Mouse (Mus musculus) limb, embryonic 11.5 days (tissue): Measurements from ENCODE around the gene Taf1. TPM values are rescaled to one million over a fixed set of nuclear protein-coding genes. Genes with fewer than 3 reads are reported as not detected.
A peak's percentile ranks its signal among the peaks of the same experiment; 100 is the strongest.

Experiments used
- ATAC-seq: fragments of 200-750 bp; cut with Nextera tagmentation; 2 replicates; pipeline ENCODE4 v1.8.0; 2017; ENCODE audit warnings: low read depth; ENCODE audit not compliant: insufficient number of reproducible peaks, low FRiP score, low TSS enrichment
- DNase-seq: peaks from one replicate; pipeline ENCODE4 v3.0.0-alpha.2; 2015; ENCODE audit warnings: low spot score
- H3K27ac ChIP-seq: fragments of 300-500 bp; sonication (generic); replicated peaks from 2 replicates; pipeline ENCODE4 v1.5.1; 2014; ENCODE audit warnings: low read depth, mild to moderate bottlenecking, low read length
- H3K27me3 ChIP-seq: fragments of 300-500 bp; sonication (generic); 2 replicates; pipeline ENCODE4 v1.6.1; 2014; ENCODE audit warnings: mild to moderate bottlenecking, low read length, mixed read lengths; ENCODE audit not compliant: control insufficient read depth, insufficient read depth
- H3K36me3 ChIP-seq: fragments of 300-500 bp; sonication (generic); 2 replicates; pipeline ENCODE4 v1.6.1; 2014; ENCODE audit warnings: mild to moderate bottlenecking, low read length, moderate library complexity, mixed read lengths; ENCODE audit not compliant: control insufficient read depth, insufficient read depth
- H3K4me1 ChIP-seq: fragments of 300-500 bp; sonication (generic); 2 replicates; pipeline ENCODE4 v1.6.1; 2014; ENCODE audit warnings: low read length, mixed read lengths; ENCODE audit not compliant: control insufficient read depth, insufficient read depth
- H3K4me2 ChIP-seq: fragments of 300-500 bp; sonication (generic); 2 replicates; pipeline ENCODE4 v1.6.1; 2014; ENCODE audit warnings: low read depth, mild to moderate bottlenecking, moderate library complexity; ENCODE audit not compliant: severe bottlenecking
- H3K4me3 ChIP-seq: fragments of 300-500 bp; sonication (generic); 2 replicates; pipeline ENCODE4 v1.5.1; 2014; ENCODE audit warnings: low read depth, low read length
- H3K9ac ChIP-seq: fragments of 300-500 bp; sonication (generic); 2 replicates; pipeline ENCODE4 v1.6.1; 2014; ENCODE audit warnings: mild to moderate bottlenecking, low read length
- H3K9me3 ChIP-seq: fragments of 300-500 bp; sonication (generic); 2 replicates; pipeline ENCODE4 v1.6.1; 2016; ENCODE audit warnings: low read length; ENCODE audit not compliant: control insufficient read depth
- WGBS: fragments of 180-500 bp; shearing (Covaris S2); extraction: QIAGEN DNeasy Blood & Tissue Kit; methylation state at CpG from one replicate; pipeline ENCODE4 v1.1.7; 2014; 5-methylcytosine and 5-hydroxymethylcytosine counted together
- polyA plus RNA-seq: library from polyadenylated mRNA; unstranded; fragments of >200 nt; fragmentation: Nextera tagmentation; extraction: Ambion mirVana; gene quantifications from 2 replicates; pipeline ENCODE4 v1.2.1, GENCODE M21; 2014

Taf1 gene
- polyA plus RNA-seq, 1 experiment from 2014 or later, result 21.3 TPM

DNA sequence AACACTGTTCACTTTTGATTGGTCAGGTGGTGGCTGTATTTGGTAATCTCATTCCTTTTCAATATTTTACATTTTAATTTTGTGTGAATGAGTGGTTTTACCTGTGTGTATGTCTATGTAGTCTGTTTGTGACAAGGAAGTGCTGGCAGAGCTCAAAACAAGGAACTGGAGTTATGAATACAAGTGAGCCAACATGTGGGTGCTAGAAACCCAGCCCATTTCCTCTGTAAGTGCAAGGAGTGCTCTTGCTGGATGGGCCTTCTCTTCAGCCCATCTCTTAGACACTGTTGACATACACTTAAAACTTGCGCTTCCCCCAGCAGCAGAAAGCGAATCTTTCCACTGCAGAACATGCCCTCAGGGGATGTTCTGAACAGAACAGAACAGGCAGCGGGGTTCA is 83.6 kb downstream of the Taf1 start:
- 95% methylated on average over 3 of the region's 3 CpGs for WGBS
- no peaks in the 10 kb centered on the region for H3K9me3 ChIP-seq
- H3K9ac ChIP-seq, result no peak overlapping the region
- no peak for DNase-seq
- no peaks in the 10 kb centered on the region for H3K36me3 ChIP-seq
- H3K4me2 ChIP-seq, result no peak overlapping the region
- H3K27me3 ChIP-seq, result no peaks in the 10 kb centered on the region
- H3K4me1 ChIP-seq, result no peaks in the 10 kb centered on the region
- no peak overlapping the region for H3K27ac ChIP-seq
- no peak for ATAC-seq
- H3K4me3 ChIP-seq, result no peak overlapping the region

DNA sequence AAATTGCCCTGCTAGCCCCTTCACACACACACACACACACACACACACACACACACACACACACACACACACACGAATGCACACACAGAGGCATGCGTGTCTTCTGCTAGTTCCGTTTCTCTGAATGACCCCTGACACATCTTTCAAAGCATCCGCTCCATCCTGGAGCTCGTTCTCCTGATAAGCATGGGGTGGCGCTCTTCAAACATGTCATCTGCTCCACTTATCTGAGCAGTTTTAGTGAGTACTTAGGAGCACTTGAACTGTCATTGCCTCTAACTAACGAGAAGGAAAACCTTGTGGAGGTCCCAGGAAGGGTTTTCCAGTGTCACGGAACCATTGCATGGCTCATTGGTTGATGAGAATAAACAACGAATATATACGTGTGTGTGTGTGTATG is 85.4 kb downstream of the Taf1 start:
- Histone ChIP-seq H3K9me3 (no peaks in the 10 kb centered on the region), H3K4me3 (no peak overlapping the region), H3K9ac (no peak overlapping the region), H3K4me1 (no peaks in the 10 kb centered on the region), H3K4me2 (no peak overlapping the region), H3K36me3 (no peaks in the 10 kb centered on the region), H3K27ac (no peak overlapping the region), H3K27me3 (no peaks in the 10 kb centered on the region)
- no peak for DNase-seq
- WGBS, result 81% methylated on average over 10 of the region's 10 CpGs
- no peak for ATAC-seq

DNA sequence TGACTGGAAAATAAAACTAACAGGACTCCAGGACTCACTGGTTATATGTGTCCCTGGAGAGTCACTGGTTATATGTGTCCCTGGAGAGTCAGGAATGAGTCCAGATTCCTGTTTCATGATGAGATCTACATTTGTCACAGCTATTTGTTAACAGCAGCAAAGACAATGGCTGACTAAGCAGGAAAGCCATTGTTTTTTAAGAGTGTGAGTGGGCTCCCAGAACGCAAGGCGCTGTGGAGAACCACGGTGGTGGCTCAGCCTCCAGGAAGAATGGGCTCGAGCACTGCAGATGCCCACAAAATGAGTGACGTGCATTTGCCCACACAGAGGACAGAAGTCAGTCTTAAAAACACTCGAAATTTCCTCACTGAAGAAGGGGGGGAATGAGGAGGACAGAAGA is 87.8 kb downstream of the Taf1 start:
- no peaks in the 10 kb centered on the region for H3K36me3 ChIP-seq
- no peaks in the 10 kb centered on the region for H3K4me1 ChIP-seq
- no peak overlapping the region for H3K4me2 ChIP-seq
- no peaks in the 10 kb centered on the region for H3K9me3 ChIP-seq
- no peak overlapping the region for H3K4me3 ChIP-seq
- no peak for DNase-seq
- H3K9ac ChIP-seq, result no peak overlapping the region
- no peak overlapping the region for H3K27ac ChIP-seq
- 72% methylated on average over 6 of the region's 6 CpGs for WGBS
- ATAC-seq, result no peak
- no peaks in the 10 kb centered on the region for H3K27me3 ChIP-seq

DNA sequence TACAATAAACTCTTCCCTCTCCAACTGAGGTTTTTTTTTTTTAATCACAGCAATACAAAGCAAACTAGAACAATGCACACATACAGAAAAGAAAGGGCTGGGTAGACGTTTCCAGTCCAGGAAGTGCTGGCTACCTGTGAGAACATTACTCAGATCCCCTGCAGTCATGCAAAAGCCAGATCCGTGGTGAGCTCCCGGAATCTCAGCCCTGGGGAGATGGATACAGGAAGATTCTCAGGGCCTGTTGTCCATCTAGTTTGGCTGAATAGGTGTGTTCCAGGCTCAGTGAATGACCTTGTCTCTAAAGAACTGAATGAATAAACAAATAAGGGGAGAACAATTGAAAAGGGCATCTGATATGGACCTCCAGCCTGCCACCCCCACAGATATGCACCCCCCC is 90.0 kb downstream of the Taf1 start:
- H3K4me2 ChIP-seq, result no peak overlapping the region
- H3K4me1 ChIP-seq, result no peaks in the 10 kb centered on the region
- 63% methylated on average over 3 of the region's 3 CpGs for WGBS
- DNase-seq (no peak), ATAC-seq (no peak)
- H3K9me3 ChIP-seq, result no peaks in the 10 kb centered on the region
- no peak overlapping the region for H3K4me3 ChIP-seq
- no peak overlapping the region for H3K27ac ChIP-seq
- no peak overlapping the region for H3K9ac ChIP-seq
- no peaks in the 10 kb centered on the region for H3K36me3 ChIP-seq
- H3K27me3 ChIP-seq, result no peaks in the 10 kb centered on the region

DNA sequence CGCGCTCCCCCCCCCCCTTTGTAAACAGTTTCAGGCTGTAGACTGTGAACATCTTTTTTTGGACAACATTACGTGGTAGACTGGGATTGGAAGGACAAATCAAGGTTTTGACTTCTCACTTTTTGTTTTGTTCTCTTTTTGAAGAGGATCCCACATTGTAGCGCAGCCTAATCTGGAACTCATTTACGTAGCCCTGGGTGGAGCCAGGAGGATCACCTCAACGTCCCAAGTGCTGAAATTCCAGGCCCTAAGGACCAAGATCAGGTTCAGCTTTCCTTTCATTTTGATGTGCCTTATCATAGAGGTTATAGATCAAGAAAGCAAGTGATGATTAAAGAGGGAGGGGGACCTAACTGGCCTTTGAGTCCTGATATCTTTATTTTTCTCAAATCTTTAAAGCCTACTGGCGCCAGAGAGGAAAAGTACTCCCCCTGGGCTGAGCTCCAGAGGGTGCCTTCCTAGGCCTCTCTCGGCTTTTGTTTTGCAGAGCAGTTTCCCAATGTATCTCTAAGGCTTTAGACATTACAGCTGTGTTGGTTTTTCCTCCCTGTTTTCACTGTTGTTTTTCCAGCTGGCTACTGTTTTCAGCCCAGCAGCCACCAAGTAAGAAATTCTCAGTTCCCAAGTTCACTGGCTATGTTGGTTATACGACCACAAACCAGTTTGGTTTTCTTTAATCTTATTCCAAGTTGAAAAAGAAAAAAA is 104.4 kb downstream of the Taf1 start:
- Histone ChIP-seq H3K36me3 (no peaks in the 10 kb centered on the region), H3K27me3 (peaks cover 20% of the 10 kb centered on the region), H3K9ac (no peak overlapping the region), H3K4me2 (no peak overlapping the region), H3K9me3 (no peaks in the 10 kb centered on the region), H3K4me1 (no peaks in the 10 kb centered on the region), H3K4me3 (no peak overlapping the region), H3K27ac (no peak overlapping the region)
- ATAC-seq, result no peak
- WGBS, result 41% methylated on average over 9 of the region's 9 CpGs
- DNase-seq, result no peak

DNA sequence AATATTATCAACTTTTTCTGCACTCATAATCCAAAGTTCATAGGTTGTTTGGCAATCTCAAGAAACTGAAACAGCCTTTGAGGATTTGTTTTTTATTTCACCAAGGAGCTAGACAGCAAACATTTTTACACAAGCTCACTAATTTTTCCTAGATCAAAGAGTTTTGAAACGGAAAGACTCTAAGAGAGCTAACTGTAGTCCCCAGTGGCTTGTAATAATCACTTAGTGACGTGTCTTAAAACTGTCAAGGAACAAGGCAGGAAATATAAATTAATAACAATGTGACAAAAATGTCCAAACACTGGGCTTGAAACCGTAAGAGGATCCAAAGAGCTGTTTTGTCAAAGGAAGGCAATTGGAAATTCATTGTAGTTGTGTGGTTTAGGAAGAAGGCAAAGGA is 106.3 kb downstream of the Taf1 start:
- peak overlapping the region; percentile 37 for H3K4me2 ChIP-seq
- no peaks in the 10 kb centered on the region for H3K9me3 ChIP-seq
- no peak overlapping the region for H3K4me3 ChIP-seq
- peaks cover 18% of the 10 kb centered on the region for H3K27me3 ChIP-seq
- H3K27ac ChIP-seq, result no peak overlapping the region
- no peak overlapping the region for H3K9ac ChIP-seq
- ATAC-seq, result no peak
- 17% methylated on average over 3 of the region's 3 CpGs for WGBS
- DNase-seq, result no peak
- H3K4me1 ChIP-seq, result no peaks in the 10 kb centered on the region
- H3K36me3 ChIP-seq, result no peaks in the 10 kb centered on the region

DNA sequence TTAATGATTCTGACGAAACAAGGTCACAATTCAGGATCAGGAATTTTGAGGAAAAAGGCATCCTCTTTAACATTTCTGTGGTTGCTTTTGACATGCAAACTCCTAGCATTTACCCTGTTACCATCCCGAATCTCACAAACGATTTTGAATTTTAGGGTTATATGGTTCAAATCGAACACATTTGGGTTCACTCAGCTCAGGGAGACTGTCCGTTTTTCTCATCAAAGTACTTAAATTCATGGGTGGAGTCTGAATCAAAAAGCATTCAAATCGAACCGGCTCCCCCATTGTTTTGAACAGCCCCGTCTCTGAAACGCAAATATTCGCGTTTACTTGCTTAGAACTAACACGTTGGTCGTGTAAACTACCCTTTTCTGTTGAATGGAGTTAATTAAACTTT is 106.8 kb downstream of the Taf1 start:
- Histone ChIP-seq H3K27ac (no peak overlapping the region), H3K36me3 (no peaks in the 10 kb centered on the region), H3K27me3 (peaks cover 18% of the 10 kb centered on the region), H3K4me2 (peak overlapping the region; percentile 37), H3K4me1 (no peaks in the 10 kb centered on the region), H3K9me3 (no peaks in the 10 kb centered on the region), H3K9ac (no peak overlapping the region; the same call in 1 of the 2 replicates), H3K4me3 (peak overlapping the region; percentile 19)
- WGBS, result 18% methylated on average over 13 of the region's 13 CpGs
- DNase-seq (peak; percentile 25), ATAC-seq (no peak)

DNA sequence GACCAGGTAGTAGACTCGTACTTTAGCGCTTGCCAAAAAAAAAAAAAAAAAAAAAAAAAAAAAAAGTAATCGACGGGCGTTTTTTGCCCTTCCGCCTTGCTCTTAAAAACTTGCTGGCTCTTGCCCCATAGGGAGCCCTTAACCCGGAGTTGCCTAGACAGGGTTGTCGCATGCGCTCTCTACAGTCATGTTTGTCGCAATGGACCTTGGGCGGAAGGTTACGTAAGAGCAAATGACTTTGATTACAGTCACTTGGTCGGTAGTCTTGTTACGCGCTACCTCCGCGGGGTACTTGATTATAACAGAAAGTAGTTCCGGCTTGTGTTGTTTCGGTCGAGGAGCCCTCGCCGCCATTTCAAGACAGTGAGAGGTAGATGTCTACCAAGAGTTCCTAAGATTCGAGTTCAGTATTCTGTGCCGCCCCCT is 107.2 kb downstream of the Taf1 start, which contains the start of gene Ogt:
Ogt (plus strand) TSS at position 320 of the 426 bp plus-strand sequence.
- H3K4me3 ChIP-seq, result peak within 1 kb of the TSS; percentile 66
- H3K27me3 ChIP-seq, result peaks cover 18% of the 10 kb centered on the region
- DNase-seq, result peak; percentile 90
- peak within 1 kb of the TSS; percentile 45; the same call in 1 of the 2 replicates for H3K27ac ChIP-seq
- peak; percentile 93 for ATAC-seq
- H3K36me3 ChIP-seq, result no peaks in the 10 kb centered on the region
- H3K9ac ChIP-seq, result peak within 1 kb of the TSS; percentile 83
- WGBS, result 15% methylated on average over 24 of the region's 24 CpGs
- H3K9me3 ChIP-seq, result no peaks in the 10 kb centered on the region
- peak within 1 kb of the TSS; percentile 49 for H3K4me2 ChIP-seq
- H3K4me1 ChIP-seq, result no peaks in the 10 kb centered on the region
